Mouse (Mus musculus) heart, adult 2 months (tissue): Measurements from ENCODE around the gene Mapk9. TPM values are rescaled to one million over a fixed set of nuclear protein-coding genes. Genes with fewer than 3 reads are reported as not detected.
"Not testable (repeated sequence)": the region's sequence is repeated elsewhere in the genome, so short reads cannot be mapped to it uniquely, and the experiment has no call there.

Experiments
- DNase-seq, 2 experiments: peaks; one replicate each; pipeline ENCODE4 v3.0.0; 2021
- H3K27ac ChIP-seq: fragments of 200-600 bp; 2 replicates; pipeline ENCODE4 v1.8.1; 2022
- H3K27me3 ChIP-seq: fragments of 200-500 bp; 2 replicates; pipeline ENCODE4 v1.6.1; 2012; ENCODE audit warnings: mild to moderate bottlenecking, low read length, inconsistent platforms, mixed read lengths; ENCODE audit not compliant: control insufficient read depth, insufficient read depth
- H3K36me3 ChIP-seq: fragments of 200-500 bp; 2 replicates; pipeline ENCODE4 v1.6.1; 2012; ENCODE audit warnings: low read length, inconsistent platforms; ENCODE audit not compliant: control insufficient read depth, insufficient read depth
- H3K4me1 ChIP-seq: fragments of 200-500 bp; 2 replicates; pipeline ENCODE4 v1.6.1; 2011; ENCODE audit warnings: low read length; ENCODE audit not compliant: control insufficient read depth, insufficient read depth
- H3K4me3 ChIP-seq: fragments of 200-600 bp; 2 replicates; pipeline ENCODE4 v1.8.1; 2022
- H3K79me2 ChIP-seq: fragments of 200-500 bp; replicated peaks from 2 replicates; pipeline ENCODE4 v1.6.1; 2012; ENCODE audit warnings: mild to moderate bottlenecking, inconsistent platforms, low read length, moderate library complexity, mixed read lengths; ENCODE audit not compliant: control insufficient read depth, insufficient read depth
- H3K9ac ChIP-seq: fragments of 200-500 bp; 2 replicates; pipeline ENCODE4 v1.6.1; 2012; ENCODE audit warnings: low read depth, mild to moderate bottlenecking, control low read depth, inconsistent platforms, low read length, mixed read lengths
- CTCF ChIP-seq: fragments of 200-600 bp; IDR thresholded peaks from 2 replicates; pipeline ENCODE4 v1.8.1; 2022; ENCODE audit warnings: antibody characterized with exemption, mild to moderate bottlenecking, moderate library complexity
- EP300 ChIP-seq: fragments of 200-500 bp; IDR thresholded peaks from 2 replicates; pipeline ENCODE4 v1.6.1; 2011; ENCODE audit warnings: low read depth, low read length, control low read depth; ENCODE audit not compliant: insufficient read depth
- POLR2A ChIP-seq: fragments of 200-500 bp; IDR thresholded peaks from 2 replicates; pipeline ENCODE4 v1.6.1; 2011; ENCODE audit warnings: mild to moderate bottlenecking, low read depth, low read length, control low read depth; ENCODE audit not compliant: insufficient read depth
- WGBS: fragments of 180-500 bp; shearing (Covaris S2); methylation state at CpG from one replicate; pipeline ENCODE4 v1.1.7; 2018; 5-methylcytosine and 5-hydroxymethylcytosine counted together
- intact Hi-C: fragments of 180-260 bp; cut with DNase I; formaldehyde crosslinking; loops from one replicate; pipeline ENCODE4 v1.15.1; 2025
- long read RNA-seq: library from polyadenylated mRNA; stranded (forward); transcript quantifications from one replicate; pipeline ENCODE4 v2.0.0, GENCODE M21; 2021
- polyA plus RNA-seq: library from polyadenylated mRNA; depleted of rRNA; stranded (reverse); fragments of >200 nt; gene quantifications from 2 replicates; pipeline ENCODE4 v1.2.3, GENCODE M21; 2012; rRNA removed
- total RNA-seq, 2 experiments: library from RNA; stranded (reverse); gene quantifications; 2 replicates each; pipeline ENCODE4 v1.2.3; 2021

Mapk9 gene
- 10 to 100 TPM; 39.3 to 40.8 TPM for total RNA-seq
- 17.3 and 32.5 TPM in 2 replicates for polyA plus RNA-seq
- long read RNA-seq, full-length matches to known transcripts: 24 of 40 reads
- long read RNA-seq, partial matches to known transcripts: 5 of 40 reads
- long read RNA-seq, other reads (novel, unspliced or antisense): 11 of 40 reads

DNA sequence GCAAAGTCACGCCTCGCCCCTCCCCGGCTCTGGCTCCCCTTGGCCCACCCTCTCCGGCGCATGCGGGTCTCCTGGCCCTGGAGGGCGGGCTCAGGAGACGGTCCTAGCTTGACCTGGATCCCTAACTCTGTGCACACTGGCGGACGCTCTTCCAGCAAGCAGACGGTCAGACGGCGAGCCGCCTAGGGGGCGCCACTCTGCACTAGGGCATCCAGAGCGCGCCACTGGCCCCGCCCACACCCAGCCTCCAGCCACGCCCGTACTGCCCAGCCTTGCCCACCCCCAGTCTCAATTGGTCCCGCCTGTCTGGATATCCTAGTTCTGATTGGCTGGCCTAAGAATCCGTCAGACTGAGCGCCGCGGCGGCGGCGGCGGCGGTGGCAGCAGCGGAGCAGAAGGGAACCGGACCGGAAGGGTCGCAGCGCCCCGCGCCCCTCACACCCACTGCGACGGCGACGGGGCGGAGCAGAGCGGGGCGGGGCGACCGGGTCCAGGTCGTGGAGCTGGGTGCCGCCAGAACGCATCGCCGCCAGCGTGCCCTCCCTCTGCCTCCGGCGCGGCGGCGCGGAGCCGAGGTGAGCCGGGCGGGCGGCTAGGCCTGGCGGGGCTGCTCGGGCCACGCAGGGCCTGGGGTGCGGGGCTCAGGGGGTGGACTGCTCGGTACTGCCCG lies at the start of gene Mapk9:
Gene Mapk9, plus strand, starts transcription at position 351 of the 670 bp plus-strand sequence.
- no peaks in the 10 kb centered on the region for H3K36me3 ChIP-seq
- H3K4me3 ChIP-seq: peak within 1 kb of the TSS; percentile 97
- TF ChIP-seq CTCF (peak; percentile 92), EP300 (no peak), POLR2A (0 out of 2 replicates have a peak, but pooled peaks have one; percentile 57)
- peak within 1 kb of the TSS; percentile 78 for H3K27ac ChIP-seq
- DNase-seq: peak; percentile 98
- H3K27me3 ChIP-seq: no peaks in the 10 kb centered on the region
- intact Hi-C loops: loop anchor here (2.0 to 5.0 kb wide), 2 partner anchors 134 to 194 kb away; partner anchors contain the start of gene Cnot6
- 1% methylated on average over 67 of the region's 68 CpGs for WGBS
- peaks cover 5% of the 10 kb centered on the region for H3K4me1 ChIP-seq
- peak within 1 kb of the TSS; percentile 97 for H3K9ac ChIP-seq
- peaks cover 2% of the 10 kb centered on the region for H3K79me2 ChIP-seq

DNA sequence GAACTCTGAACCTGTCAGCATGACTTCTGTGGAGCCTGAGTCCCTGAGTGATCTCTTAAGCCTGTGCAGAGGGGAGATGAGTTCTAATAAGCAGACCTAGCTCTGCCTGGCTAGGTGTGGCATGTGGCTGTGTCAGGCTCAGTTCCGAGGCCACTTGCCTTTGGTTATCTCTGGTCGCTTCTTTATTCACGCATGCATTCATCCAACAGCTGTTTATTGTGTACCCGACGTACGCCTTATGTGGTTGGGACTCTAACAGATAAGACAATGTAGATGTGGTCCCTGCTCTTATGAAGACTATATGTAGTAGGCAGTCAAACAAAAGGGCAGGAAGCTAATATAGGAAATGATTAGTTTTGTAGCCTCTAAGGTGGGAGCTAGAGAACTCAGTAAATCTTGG lies 47.6 kb upstream of the Mapk9 start:
- Histone ChIP-seq H3K4me3 (no peak overlapping the region), H3K27ac (no peak overlapping the region), H3K4me1 (no peaks in the 10 kb centered on the region), H3K79me2 (no peaks in the 10 kb centered on the region), H3K27me3 (0 out of 2 replicates have a peak, but pooled peaks cover 2% of the 10 kb centered on the region), H3K9ac (no peak overlapping the region), H3K36me3 (no peaks in the 10 kb centered on the region)
- TF ChIP-seq CTCF: no peak
- TF ChIP-seq POLR2A: no peak
- TF ChIP-seq EP300: no peak
- intact Hi-C loops: loop anchor here (5.0 kb wide), 1 partner anchor 42 kb away; no protein-coding TSS in a partner anchor
- DNase-seq: no peak
- 84% methylated on average over 6 of the region's 6 CpGs for WGBS

DNA sequence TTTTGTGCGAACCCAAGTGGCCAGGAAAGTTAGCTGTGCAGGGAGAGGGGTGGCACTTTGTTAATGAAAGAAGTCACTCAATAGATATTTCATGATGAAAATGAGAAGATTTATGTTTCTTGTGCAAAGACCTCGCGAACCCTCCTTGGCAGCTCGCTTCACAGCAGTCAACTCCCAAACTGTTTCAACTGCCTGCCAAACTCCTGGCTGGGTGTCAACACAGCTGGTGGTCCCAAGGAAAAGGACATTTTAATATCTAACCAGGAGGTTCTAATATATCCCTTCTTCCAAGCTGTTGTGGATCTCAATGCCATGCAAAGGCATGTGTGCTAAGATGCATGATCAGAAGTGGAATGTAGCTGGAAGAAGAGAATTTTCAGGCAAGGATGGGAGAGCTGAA lies 45.0 kb upstream of the Mapk9 start:
- Histone ChIP-seq H3K79me2 (no peaks in the 10 kb centered on the region), H3K36me3 (no peaks in the 10 kb centered on the region), H3K27ac (no peak overlapping the region), H3K27me3 (no peaks in the 10 kb centered on the region), H3K4me3 (no peak overlapping the region), H3K4me1 (no peaks in the 10 kb centered on the region), H3K9ac (no peak overlapping the region)
- intact Hi-C loops: no loop called here
- 72% methylated on average over 4 of the region's 4 CpGs for WGBS
- DNase-seq: no peak
- TF ChIP-seq EP300 (no peak), CTCF (no peak), POLR2A (no peak)

DNA sequence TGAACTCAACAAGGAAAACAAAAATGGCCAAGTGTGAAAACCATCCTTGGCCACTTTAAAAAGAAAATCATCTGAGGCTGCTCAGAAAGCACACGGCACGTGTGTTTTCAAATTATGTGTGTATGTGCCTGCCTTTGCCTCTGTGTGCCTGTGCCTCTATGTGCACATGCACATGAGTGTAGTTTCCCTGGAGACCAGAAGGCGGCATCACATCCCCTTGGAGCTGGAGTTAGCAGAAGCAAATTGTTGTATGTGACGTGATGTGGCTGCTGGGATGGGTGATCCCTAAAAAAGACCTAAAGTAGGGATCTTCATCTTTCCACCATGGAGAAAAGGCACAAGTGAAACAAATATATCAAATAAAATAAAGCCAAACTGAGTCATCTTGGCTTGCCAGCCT lies 42.8 kb upstream of the Mapk9 start:
- Histone ChIP-seq H3K27ac (no peak overlapping the region), H3K36me3 (no peaks in the 10 kb centered on the region), H3K79me2 (no peaks in the 10 kb centered on the region), H3K4me1 (no peaks in the 10 kb centered on the region), H3K27me3 (no peaks in the 10 kb centered on the region), H3K9ac (no peak overlapping the region), H3K4me3 (no peak overlapping the region)
- WGBS: 94% methylated on average over 4 of the region's 4 CpGs
- TF ChIP-seq EP300 (no peak), CTCF (no peak), POLR2A (no peak)
- DNase-seq: no peak
- intact Hi-C loops: no loop called here

DNA sequence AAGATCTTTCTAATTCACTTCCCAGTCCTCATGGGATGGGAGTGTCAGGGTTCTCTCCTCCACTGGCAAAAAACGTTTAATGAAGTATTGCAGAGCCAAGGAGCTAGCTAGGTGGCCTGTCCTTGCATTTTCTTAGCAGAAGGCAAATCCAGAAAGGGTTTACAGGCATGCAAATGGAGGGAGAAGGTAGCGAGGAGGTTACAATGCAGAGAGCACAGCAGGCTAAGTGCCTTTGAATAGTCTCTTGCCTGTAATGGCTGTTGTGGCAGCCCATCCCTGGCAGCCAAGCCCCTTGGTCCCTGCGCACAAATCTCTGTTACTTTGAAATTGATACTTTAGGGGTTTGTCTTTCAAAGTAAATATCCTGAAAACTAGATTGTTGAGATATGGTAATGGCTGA lies 40.3 kb upstream of the Mapk9 start:
- Histone ChIP-seq H3K4me3 (no peak overlapping the region), H3K27me3 (no peaks in the 10 kb centered on the region), H3K36me3 (no peaks in the 10 kb centered on the region), H3K27ac (no peak overlapping the region), H3K79me2 (no peaks in the 10 kb centered on the region), H3K4me1 (peaks cover 1% of the 10 kb centered on the region; the same call in 1 of the 2 replicates), H3K9ac (no peak overlapping the region)
- no peak for TF ChIP-seq EP300
- TF ChIP-seq POLR2A: no peak
- no peak for TF ChIP-seq CTCF
- WGBS: 62% methylated on average over 3 of the region's 3 CpGs
- intact Hi-C loops: no loop called here
- DNase-seq: no peak

DNA sequence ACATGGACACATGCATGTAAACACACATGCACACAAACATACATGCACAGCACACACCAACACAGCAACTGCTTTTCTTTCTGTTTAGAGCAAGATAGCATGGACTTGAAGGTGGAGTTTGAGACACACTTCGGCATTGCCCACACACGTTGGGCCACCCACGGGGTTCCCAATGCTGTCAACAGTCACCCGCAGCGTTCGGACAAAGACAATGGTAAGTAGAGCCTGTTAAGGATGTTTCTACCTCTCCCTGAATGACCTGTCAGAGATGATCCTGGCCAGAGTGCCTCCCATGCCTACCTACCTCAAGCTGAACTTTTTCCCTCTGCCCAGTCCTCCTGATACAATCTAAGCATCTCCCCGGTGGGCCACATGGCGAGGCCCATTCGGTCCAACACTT lies 37.6 kb upstream of the Mapk9 start:
- no peak for DNase-seq
- 86% methylated on average over 9 of the region's 9 CpGs for WGBS
- Histone ChIP-seq H3K27me3 (no peaks in the 10 kb centered on the region), H3K79me2 (no peaks in the 10 kb centered on the region), H3K36me3 (peaks cover 3% of the 10 kb centered on the region; the same call in 1 of the 2 replicates), H3K27ac (no peak overlapping the region), H3K4me3 (no peak overlapping the region), H3K9ac (no peak overlapping the region), H3K4me1 (peaks cover 1% of the 10 kb centered on the region; the same call in 1 of the 2 replicates)
- TF ChIP-seq CTCF: no peak
- no peak for TF ChIP-seq EP300
- no peak for TF ChIP-seq POLR2A
- intact Hi-C loops: no loop called here

DNA sequence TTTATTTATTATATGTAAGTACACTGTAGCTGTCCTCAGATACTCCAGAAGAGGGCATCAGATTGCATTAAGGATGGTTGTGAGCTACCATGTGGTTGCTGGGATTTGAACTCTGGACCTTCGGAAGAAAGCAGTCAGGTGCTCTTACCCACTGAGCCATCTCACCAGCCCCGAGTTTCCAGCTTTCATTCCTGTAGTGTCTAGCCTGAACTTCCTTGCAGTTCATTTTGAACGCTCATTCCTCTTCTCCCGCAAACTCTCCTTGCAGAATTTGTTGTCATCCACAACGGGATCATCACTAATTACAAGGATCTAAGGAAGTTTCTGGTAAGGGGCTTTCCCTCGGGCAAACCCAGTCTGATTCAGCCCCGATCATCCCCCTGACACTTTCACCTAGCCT lies 35.9 kb upstream of the Mapk9 start:
- H3K36me3 ChIP-seq, H3K4me3 ChIP-seq, H3K27ac ChIP-seq, H3K27me3 ChIP-seq, intact Hi-C loops, H3K79me2 ChIP-seq, H3K4me1 ChIP-seq, H3K9ac ChIP-seq, DNase-seq: not testable (repeated sequence)
- 53% methylated on average over 7 of the region's 7 CpGs for WGBS
